ENCODE assay signal across 9 mouse cellular contexts in the genomic region with DNA sequence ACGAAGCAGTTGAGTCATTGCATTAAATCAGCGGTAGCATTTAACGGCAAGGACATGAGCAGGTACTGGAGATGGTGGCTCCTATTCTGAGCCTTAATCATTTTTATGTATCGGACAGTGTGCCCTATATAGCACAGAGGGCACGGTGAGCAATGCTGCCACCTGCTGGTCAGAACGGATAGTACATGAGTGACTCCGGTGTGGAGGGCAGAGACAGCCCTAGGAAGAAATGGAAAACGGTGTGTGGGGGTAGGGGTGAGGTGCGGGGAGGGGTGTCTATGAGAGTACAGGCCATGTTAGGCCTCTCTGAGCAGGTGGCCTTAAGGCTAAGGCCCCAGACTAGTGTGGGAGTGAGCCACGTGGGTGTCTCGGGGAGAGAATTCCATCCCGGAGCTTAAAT. TPM values are rescaled to one million over a fixed set of nuclear protein-coding genes. Genes with fewer than 3 reads are reported as not detected.
DNase-seq lines count a peak whose midpoint lies in the region; ATAC-seq and TF ChIP-seq lines count a peak whose summit lies in the region.
"Had no signal": no experiment of that assay in that cellular context is flagged by ENCODE, and none has a peak within 500 bp of the region (broad histone marks: within the 10 kb centered on the region; RNA-seq: fewer than 3 reads in every experiment).

No protein-coding gene starts in this region.

- TF ChIP-seq POLR2A in testis, adult 2 months (IDR thresholded peaks at IDR 0.05; ENCODE audit: control insufficient read depth, low read depth, low read length): no peak

- no peaks in the 10 kb centered on the region for H3K27me3 ChIP-seq in intestine, embryonic 14.5 days (replicated peaks; ENCODE audit: control insufficient read depth, insufficient read depth, low read length)
- no peaks in the 10 kb centered on the region for H3K27me3 ChIP-seq in liver, embryonic 11.5 days (replicated peaks; ENCODE audit: control insufficient read depth, insufficient read depth, low read length)
- H3K27me3 ChIP-seq in testis, adult 2 months (ENCODE audit: control insufficient read depth, insufficient read depth, low read length): no peaks in the 10 kb centered on the region

- ATAC-seq in frontal cortex, adult (ENCODE audit: low TSS enrichment): peak; percentile 68
- peak; percentile 65 for ATAC-seq in intestine, embryonic 14.5 days (replicated peaks; ENCODE audit: low FRiP score, low TSS enrichment, low read depth)
- ATAC-seq in liver, embryonic 11.5 days (replicated peaks; ENCODE audit: low FRiP score): peak; percentile 73
- ATAC-seq in monocyte, adult 5-6 weeks (replicated peaks; ENCODE audit: insufficient number of reproducible peaks, low FRiP score, low TSS enrichment, poor library complexity, severe bottlenecking): peak; percentile 67; the same call in 1 of the 2 replicates

- peak; percentile 35 to 64 for DNase-seq in urinary bladder, adult 18-20 months (ENCODE audit: low spot score in 2 of 2)
- no peak for DNase-seq in urinary bladder, postnatal 10 days (ENCODE audit: low spot score)
- DNase-seq in cerebellum, postnatal 10 days: peak; percentile 87 to 90
- DNase-seq in intestine, embryonic 14.5 days (ENCODE audit: low spot score): peak; percentile 86
- DNase-seq in liver, embryonic 11.5 days (ENCODE audit: low spot score): peak; percentile 61

- 25% methylated on average over 12 of the region's 12 CpGs for WGBS in intestine, embryonic 14.5 days
- WGBS in liver, embryonic 11.5 days: 26% methylated on average over 12 of the region's 12 CpGs

- H3K9me3 ChIP-seq in intestine, embryonic 14.5 days (ENCODE audit: control insufficient read depth, low read length): no peaks in the 10 kb centered on the region
- H3K9me3 ChIP-seq in liver, embryonic 11.5 days (ENCODE audit: control insufficient read depth, low read length): peaks cover 5% of the 10 kb centered on the region; the same call in 1 of the 2 replicates

- H3K4me1 ChIP-seq in intestine, embryonic 14.5 days (replicated peaks; ENCODE audit: control insufficient read depth, insufficient read depth, low read length): no peaks in the 10 kb centered on the region
- no peaks in the 10 kb centered on the region for H3K4me1 ChIP-seq in liver, embryonic 11.5 days (replicated peaks; ENCODE audit: control insufficient read depth, insufficient read depth, low read length)
- H3K4me1 ChIP-seq in testis, adult 2 months (ENCODE audit: control insufficient read depth, insufficient read depth, low read length): peaks cover 7% of the 10 kb centered on the region

- no peak overlapping the region for H3K27ac ChIP-seq in intestine, embryonic 14.5 days (ENCODE audit: low read depth)
- H3K27ac ChIP-seq in liver, embryonic 11.5 days (ENCODE audit: low read depth, low read length): no peak overlapping the region
- no peak overlapping the region for H3K27ac ChIP-seq in testis, adult 2 months (ENCODE audit: control insufficient read depth, insufficient read depth, low read depth, low read length)

- no peak overlapping the region for H3K4me2 ChIP-seq in intestine, embryonic 14.5 days (ENCODE audit: low read length)
- H3K4me2 ChIP-seq in liver, embryonic 11.5 days: no peak overlapping the region

- peak; percentile 97 for TF ChIP-seq CTCF in testis, adult 2 months (IDR thresholded peaks at IDR 0.05; ENCODE audit: control insufficient read depth, insufficient read depth, insufficient replicate concordance, low read depth, low read length)

- no peak overlapping the region for H3K9ac ChIP-seq in intestine, embryonic 14.5 days (ENCODE audit: low read length)
- no peak overlapping the region for H3K9ac ChIP-seq in liver, embryonic 11.5 days (ENCODE audit: low read depth, low read length)

- H3K4me3 ChIP-seq in intestine, embryonic 14.5 days (ENCODE audit: low read depth, low read length): no peak overlapping the region
- H3K4me3 ChIP-seq in liver, embryonic 11.5 days (ENCODE audit: low read depth, low read length): no peak overlapping the region
- no peak overlapping the region for H3K4me3 ChIP-seq in testis, adult 2 months (ENCODE audit: control insufficient read depth, low read depth, low read length)
- H3K4me3 ChIP-seq: erythroblast, embryonic 14.5 days had no signal

- peaks cover 16% of the 10 kb centered on the region for H3K36me3 ChIP-seq in intestine, embryonic 14.5 days (ENCODE audit: control insufficient read depth, insufficient read depth, low read length)
- H3K36me3 ChIP-seq in liver, embryonic 11.5 days (ENCODE audit: control insufficient read depth, insufficient read depth, low read length): peaks cover 9% of the 10 kb centered on the region
- H3K36me3 ChIP-seq in testis, adult 2 months (ENCODE audit: control insufficient read depth, insufficient read depth, low read length): no peaks in the 10 kb centered on the region

RNA-seq across cellular contexts. Expression of a gene that starts 26.8 kb away (rescaled TPM):
- polyA plus RNA-seq in intestine, embryonic 14.5 days (2014; fragmentation: Nextera tagmentation; extraction: Ambion mirVana): 25.9 and 28.3 TPM in 2 replicates
- polyA plus RNA-seq in liver, embryonic 11.5 days (2014; fragmentation: Nextera tagmentation; extraction: Ambion mirVana): 87.3 and 98.4 TPM in 2 replicates
- total RNA-seq in monocyte, adult 5-6 weeks (2017): 19.9 to 45.5 TPM (median 22.5 TPM) in 3 replicates
- 51.0 and 52.4 TPM in 2 replicates for polyA plus RNA-seq in testis, adult 2 months (2012; rRNA removed)

RNA-seq across cellular contexts. Expression of a gene that starts 28.3 kb away (rescaled TPM):
- 0.51 and 0.72 TPM in 2 replicates for polyA plus RNA-seq in intestine, embryonic 14.5 days (2014; fragmentation: Nextera tagmentation; extraction: Ambion mirVana)
- 0.12 and 0.37 TPM in 2 replicates for polyA plus RNA-seq in liver, embryonic 11.5 days (2014; fragmentation: Nextera tagmentation; extraction: Ambion mirVana)
- total RNA-seq in monocyte, adult 5-6 weeks (2017): not detected in 3 replicates
- 1.2 and 1.9 TPM in 2 replicates for polyA plus RNA-seq in testis, adult 2 months (2012; rRNA removed)
- polyA plus RNA-seq: erythroblast, embryonic 14.5 days had no signal

RNA-seq across cellular contexts. Expression of a gene that starts 38.3 kb away (rescaled TPM):
- 598 and 658 TPM in 2 replicates for polyA plus RNA-seq in intestine, embryonic 14.5 days (2014; fragmentation: Nextera tagmentation; extraction: Ambion mirVana)
- polyA plus RNA-seq in liver, embryonic 11.5 days (2014; fragmentation: Nextera tagmentation; extraction: Ambion mirVana): 878 and 928 TPM in 2 replicates
- total RNA-seq in monocyte, adult 5-6 weeks (2017): 96.8 to 160 TPM (median 133 TPM) in 3 replicates
- 254 and 277 TPM in 2 replicates for polyA plus RNA-seq in testis, adult 2 months (2012; rRNA removed)
